Mouse (Mus musculus) adipose tissue, adult 10 weeks (tissue): ENCODE data around the gene Nfic. TPM values are rescaled to one million over a fixed set of nuclear protein-coding genes. Genes with fewer than 3 reads are reported as not detected.

Source experiments
- polyA plus RNA-seq: library from polyadenylated mRNA; stranded (reverse); fragments of 350-450 nt; fragmentation: Illumina TruSeq; extraction: RNeasy Lipid Tissue Mini Kit (QIAGEN cat#74804); gene quantifications from one replicate; pipeline ENCODE4 v1.2.3, GENCODE M21; 2014; ENCODE audit warnings: low read depth, low replicate concordance

Nfic gene
- 48.7 TPM for polyA plus RNA-seq

DNA sequence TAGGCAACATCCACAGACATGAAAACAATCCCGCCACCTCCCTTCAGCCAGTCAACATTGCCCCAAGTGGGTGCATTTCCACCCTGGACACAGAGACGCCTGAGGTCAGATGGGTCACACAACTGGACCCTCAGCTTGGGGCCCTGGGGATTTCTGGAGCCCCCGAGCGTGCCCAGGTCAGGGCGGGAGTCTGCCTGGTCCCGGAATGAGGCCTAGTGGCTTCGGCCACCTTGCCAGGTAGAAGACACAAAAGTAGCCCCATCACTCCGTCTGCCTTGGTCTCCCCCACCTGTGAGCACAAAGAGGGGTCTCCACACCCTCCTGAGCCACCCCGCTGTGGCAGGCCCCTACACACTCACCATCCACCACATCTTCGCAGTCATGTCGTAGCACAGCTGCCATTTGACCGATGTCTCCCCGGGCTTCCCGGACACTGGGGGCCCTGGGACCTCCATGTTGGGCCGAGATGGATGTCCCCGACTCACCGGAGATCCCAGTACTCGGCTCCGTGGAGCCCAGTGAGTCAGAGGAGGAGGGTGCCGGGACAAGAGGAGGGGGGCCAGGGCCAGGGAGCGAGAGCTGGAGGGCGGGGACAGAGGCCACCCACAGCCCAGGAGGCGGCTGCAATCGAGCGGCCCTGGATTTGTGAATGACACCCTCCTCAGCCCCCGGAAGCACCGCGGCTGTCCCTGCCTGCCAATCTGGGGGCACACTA, at the start of gene Nfic:
Gene Nfic, minus strand, starts transcription at position 455 of the 715 bp plus-strand sequence.

DNA sequence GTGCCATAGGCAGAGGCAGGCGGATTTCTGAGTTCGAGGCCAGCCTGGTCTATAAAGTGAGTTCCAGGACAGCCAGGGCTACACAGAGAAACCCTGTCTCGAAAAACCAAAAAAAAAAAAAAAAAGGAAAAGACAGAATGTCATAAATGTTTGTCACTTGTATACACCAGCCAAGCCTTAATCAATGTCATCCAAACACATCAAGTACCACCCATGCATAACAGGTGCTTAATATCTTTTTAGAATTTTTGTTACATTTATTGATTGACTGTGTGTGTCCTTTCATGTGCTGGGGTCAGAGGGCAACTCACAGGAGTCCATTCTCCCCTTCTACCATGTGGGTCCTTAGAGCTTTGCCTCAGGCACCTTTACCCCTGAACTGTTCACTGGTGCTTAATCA, 44.6 kb upstream of the Nfic start, which contains the start of gene S1pr4:
Gene S1pr4, minus strand, starts transcription at position 101 of the 400 bp plus-strand sequence.

GRCm38 (mm10) chr10:81496264-81496901, 40.9 kb upstream of the Nfic start, which contains the start of gene Ncln:
Ncln (minus strand) TSS chr10:81496392.

DNA sequence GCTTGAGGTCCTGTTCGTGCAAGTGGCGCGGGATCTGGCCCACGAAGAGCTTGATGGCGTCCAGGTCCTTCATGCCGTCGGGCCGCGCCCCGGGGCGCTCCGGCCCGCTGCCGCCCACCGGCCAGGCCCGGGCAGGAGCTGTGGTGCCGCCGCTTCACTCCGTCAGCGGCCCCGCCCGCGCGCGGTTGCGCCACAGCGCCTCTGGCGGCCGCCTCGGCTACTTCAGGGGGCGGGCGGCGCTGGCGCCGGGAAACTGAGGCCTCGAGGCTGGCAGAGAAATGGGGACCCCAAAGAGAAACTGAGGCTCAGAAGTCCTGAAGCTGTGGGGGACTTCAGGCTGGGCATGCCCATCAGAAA, 27.1 kb upstream of the Nfic start, which contains the start of gene Celf5:
Gene Celf5, minus strand, starts transcription at position 177 of the 357 bp plus-strand sequence.

DNA sequence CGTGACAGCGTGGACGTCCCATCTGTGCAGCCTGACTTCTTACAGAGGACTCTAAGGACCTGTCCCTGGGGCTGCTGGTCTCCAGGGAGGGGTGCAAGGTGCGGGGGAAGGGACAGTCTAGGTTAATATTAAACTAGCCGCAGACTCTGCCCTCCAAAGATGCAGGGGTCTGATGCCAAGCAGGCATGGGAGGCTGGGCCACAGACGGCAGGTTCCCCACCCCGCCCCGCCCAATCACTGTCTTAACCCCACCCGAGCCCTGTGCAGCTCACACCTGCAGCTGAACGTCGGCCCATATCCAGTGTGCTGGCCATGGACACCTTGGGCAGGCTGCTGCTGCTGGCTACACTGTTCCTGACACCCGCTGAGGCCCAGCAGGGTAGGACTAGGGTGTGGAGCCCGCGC, 62.7 kb downstream of the Nfic start, which contains the start of gene Smim24:
Gene Smim24, plus strand, starts transcription at position 271 of the 405 bp plus-strand sequence.

GRCm38 (mm10) chr10:81388505-81389055, 66.9 kb downstream of the Nfic start, which contains the start of gene Gm48552:
Gm48552 (plus strand) TSS chr10:81389005.

GRCm38 (mm10) chr10:81383802-81384604, 71.4 kb downstream of the Nfic start, which contains the start of the genes Dohh and Gm48551:
Dohh (plus strand) TSS chr10:81384428.
Gm48551 (plus strand) TSS chr10:81384466.

GRCm38 (mm10) chr10:81377793-81378552, 77.5 kb downstream of the Nfic start, which contains the start of gene Fzr1:
Fzr1 (minus strand) TSS chr10:81378516.

GRCm38 (mm10) chr10:81365672-81366476, 89.6 kb downstream of the Nfic start, which contains the start of gene 4930404N11Rik:
4930404N11Rik (minus strand) TSS chr10:81365816.

GRCm38 (mm10) chr10:81356991-81357844, 98.2 kb downstream of the Nfic start, which contains the start of gene Mfsd12:
Mfsd12 (plus strand) TSS chr10:81357491.

DNA sequence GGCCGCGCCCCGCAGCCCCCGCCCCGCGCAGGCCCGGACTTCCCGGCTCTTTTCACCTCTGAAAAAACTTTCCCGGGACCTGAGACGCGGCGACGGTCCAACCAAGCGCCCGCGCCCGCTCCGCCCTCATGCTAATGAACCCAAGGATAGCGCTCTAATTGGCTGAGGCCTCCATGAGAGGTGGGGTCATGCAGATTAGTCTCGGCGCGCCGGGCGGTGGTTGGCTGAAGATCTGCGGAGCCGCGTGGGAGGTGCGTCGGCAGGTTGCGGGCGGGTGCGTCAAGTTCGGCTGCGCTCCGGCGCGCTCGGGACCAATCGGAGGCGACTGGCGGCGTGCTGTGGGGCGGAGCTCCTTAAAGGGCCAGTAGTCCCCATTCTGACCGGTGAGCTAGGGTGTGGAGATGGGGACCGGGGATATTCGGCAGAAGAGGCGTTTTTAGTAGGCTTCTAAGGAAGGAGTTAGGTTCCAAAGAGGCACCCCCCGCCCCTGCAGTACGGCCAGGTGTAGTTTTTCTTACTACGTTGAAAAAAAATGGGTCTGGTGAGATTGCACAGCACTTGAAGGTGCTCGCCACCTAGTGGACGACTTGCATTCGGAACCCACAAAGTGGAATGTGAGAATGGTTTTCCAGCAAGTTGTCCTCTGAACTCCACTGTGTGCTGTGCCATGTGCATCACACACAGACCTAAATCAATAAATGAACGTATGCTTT, 104.9 kb downstream of the Nfic start, which contains the start of gene Hmg20b:
Gene Hmg20b, minus strand, starts transcription at position 130 of the 713 bp plus-strand sequence.

Other genes starting within 250 kb of the Nfic start
- not detected for gene Atcay, start 224.8 kb downstream of the Nfic start, polyA plus RNA-seq
- gene Zfr2, start 222.5 kb downstream of the Nfic start, polyA plus RNA-seq: 11.6 TPM
- 2.8 TPM for gene Matk, start 202.7 kb downstream of the Nfic start, polyA plus RNA-seq
- gene Mrpl54, start 188.7 kb downstream of the Nfic start, polyA plus RNA-seq: 87.0 TPM
- gene Apba3, start 188.7 kb downstream of the Nfic start, polyA plus RNA-seq: 47.8 TPM
- 24.4 TPM for gene Tjp3, start 164.1 kb downstream of the Nfic start, polyA plus RNA-seq
- 44.2 TPM for gene Pip5k1c, start 162.7 kb downstream of the Nfic start, polyA plus RNA-seq
- gene Cactin, start 134.5 kb downstream of the Nfic start, polyA plus RNA-seq: 18.5 TPM
- 2.7 TPM for gene Tbxa2r, start 126.9 kb downstream of the Nfic start, polyA plus RNA-seq
- 1.1 TPM for gene Gipc3, start 112.4 kb downstream of the Nfic start, polyA plus RNA-seq
- gene Hmg20b, start 105.2 kb downstream of the Nfic start, polyA plus RNA-seq: 63.1 TPM
- 22.3 TPM for gene Mfsd12, start 98.1 kb downstream of the Nfic start, polyA plus RNA-seq
- gene 4930404N11Rik, start 89.8 kb downstream of the Nfic start, polyA plus RNA-seq: 2.1 TPM
- gene Fzr1, start 77.1 kb downstream of the Nfic start, polyA plus RNA-seq: 22.5 TPM
- 66.8 TPM for gene Dohh, start 71.2 kb downstream of the Nfic start, polyA plus RNA-seq
- 2.8 TPM for gene Gm48551, start 71.2 kb downstream of the Nfic start, polyA plus RNA-seq
- gene Gm48552, start 66.6 kb downstream of the Nfic start, polyA plus RNA-seq: 1.7 TPM
- 53.6 TPM for gene Smim24, start 62.6 kb downstream of the Nfic start, polyA plus RNA-seq
- 1.2 TPM for gene Celf5, start 27.1 kb upstream of the Nfic start, polyA plus RNA-seq
- gene Ncln, start 40.8 kb upstream of the Nfic start, polyA plus RNA-seq: 50.8 TPM
- 0.93 TPM for gene S1pr4, start 44.5 kb upstream of the Nfic start, polyA plus RNA-seq
- 2.9 TPM for gene Gna15, start 68.6 kb upstream of the Nfic start, polyA plus RNA-seq
- gene Gna11, start 89.6 kb upstream of the Nfic start, polyA plus RNA-seq: 118 TPM
- gene Aes, start 103.9 kb upstream of the Nfic start, polyA plus RNA-seq: 286 TPM
- 45.0 TPM for gene Tle2, start 118.9 kb upstream of the Nfic start, polyA plus RNA-seq
- gene Tle6, start 145.4 kb upstream of the Nfic start, polyA plus RNA-seq: 15.3 TPM
- 3.6 TPM for gene BC025920, start 150.6 kb upstream of the Nfic start, polyA plus RNA-seq
- 18.6 TPM for gene Sirt6, start 172.2 kb upstream of the Nfic start, polyA plus RNA-seq
- 21.9 TPM for gene Ankrd24, start 172.9 kb upstream of the Nfic start, polyA plus RNA-seq
- 3.5 TPM for gene Gm10778, start 193.4 kb upstream of the Nfic start, polyA plus RNA-seq
- 4.7 TPM for gene Zfp433, start 249.2 kb upstream of the Nfic start, polyA plus RNA-seq